Mouse (Mus musculus): Measurements from ENCODE around the gene Gm42372. TPM values are rescaled to one million over a fixed set of nuclear protein-coding genes. Genes with fewer than 3 reads are reported as not detected.

Gene Gm42372
- 0.22 and 0.24 TPM in 2 replicates for polyA plus RNA-seq (2016; fragmentation: Nextera tagmentation; extraction: Ambion mirVana)

GRCm38 (mm10) chr7:16982859-16983568 lies at the start of gene Gm42372:
TSS of gene Gm42372 (plus strand) at chr7:16983086.
- no peaks in the 10 kb centered on the region for H3K27me3 ChIP-seq (ENCODE audit: insufficient read depth, poor library complexity, severe bottlenecking)
- peaks cover 21% of the 10 kb centered on the region for H3K4me1 ChIP-seq
- 27% methylated on average over 26 of the region's 26 CpGs for WGBS
- no peak within 1 kb of the TSS for H3K27ac ChIP-seq
- H3K4me3 ChIP-seq = peak within 1 kb of the TSS; percentile 15; the same call in 1 of the 2 replicates
- DNase-seq (ENCODE audit: low spot score) = peak; percentile 88
- no peaks in the 10 kb centered on the region for H3K9me3 ChIP-seq
- no peaks in the 10 kb centered on the region for H3K36me3 ChIP-seq

GRCm38 (mm10) chr7:16937312-16937711 lies 45.6 kb upstream of the Gm42372 start:
- no peak overlapping the region for H3K4me3 ChIP-seq
- H3K27me3 ChIP-seq (ENCODE audit: insufficient read depth, poor library complexity, severe bottlenecking) = no peaks in the 10 kb centered on the region
- H3K36me3 ChIP-seq = no peaks in the 10 kb centered on the region
- H3K4me1 ChIP-seq = peaks cover 7% of the 10 kb centered on the region; the same call in 1 of the 2 replicates
- WGBS = 39% methylated on average over 4 of the region's 4 CpGs
- H3K9me3 ChIP-seq = no peaks in the 10 kb centered on the region
- no peak for DNase-seq (ENCODE audit: low spot score)
- no peak overlapping the region for H3K27ac ChIP-seq

GRCm38 (mm10) chr7:16938117-16938791 lies 44.6 kb upstream of the Gm42372 start:
- Histone ChIP-seq H3K9me3 (no peaks in the 10 kb centered on the region), H3K4me3 (no peak overlapping the region), H3K36me3 (no peaks in the 10 kb centered on the region), H3K27ac (no peak overlapping the region), H3K27me3 (ENCODE audit: insufficient read depth, poor library complexity, severe bottlenecking) (no peaks in the 10 kb centered on the region), H3K4me1 (peaks cover 7% of the 10 kb centered on the region; the same call in 1 of the 2 replicates)
- DNase-seq (ENCODE audit: low spot score) = no peak
- WGBS = 72% methylated on average over 17 of the region's 17 CpGs

- Histone ChIP-seq H3K27me3 (ENCODE audit: insufficient read depth, poor library complexity, severe bottlenecking) (peaks cover 10% of the 10 kb centered on the region), H3K27ac (peak overlapping the region; percentile 48; the same call in 1 of the 2 replicates), H3K9me3 (no peaks in the 10 kb centered on the region), H3K4me1 (peaks cover 20% of the 10 kb centered on the region), H3K36me3 (no peaks in the 10 kb centered on the region), H3K4me3 (no peak overlapping the region)
- no peak for DNase-seq (ENCODE audit: low spot score)
- 37% methylated on average over 7 of the region's 7 CpGs for WGBS
These were observed 42.6 kb upstream of the Gm42372 start for GRCm38 (mm10) chr7:16940292-16940691.

GRCm38 (mm10) chr7:16942861-16943260 lies 40.0 kb upstream of the Gm42372 start:
- H3K4me1 ChIP-seq = peaks cover 46% of the 10 kb centered on the region
- peaks cover 35% of the 10 kb centered on the region for H3K27me3 ChIP-seq (ENCODE audit: insufficient read depth, poor library complexity, severe bottlenecking)
- no peak overlapping the region for H3K27ac ChIP-seq
- H3K4me3 ChIP-seq = no peak overlapping the region
- no peaks in the 10 kb centered on the region for H3K36me3 ChIP-seq
- H3K9me3 ChIP-seq = no peaks in the 10 kb centered on the region
- no peak for DNase-seq (ENCODE audit: low spot score)
- WGBS = 69% methylated on average over 4 of the region's 4 CpGs

- DNase-seq (ENCODE audit: low spot score) = peak; percentile 94
- Histone ChIP-seq H3K9me3 (no peaks in the 10 kb centered on the region), H3K27me3 (ENCODE audit: insufficient read depth, poor library complexity, severe bottlenecking) (peaks cover 49% of the 10 kb centered on the region), H3K27ac (peak within 1 kb of the TSS; percentile 83), H3K4me3 (peak within 1 kb of the TSS; percentile 71), H3K4me1 (peaks cover 52% of the 10 kb centered on the region), H3K36me3 (no peaks in the 10 kb centered on the region)
- 16% methylated on average over 36 of the region's 36 CpGs for WGBS
These were observed 38.7 kb upstream of the Gm42372 start, which contains the start of gene Pnmal2 for GRCm38 (mm10) chr7:16944061-16944807. TSS of gene Pnmal2 (plus strand) at chr7:16944682.

GRCm38 (mm10) chr7:16944808-16945315 lies 38.0 kb upstream of the Gm42372 start:
- no peaks in the 10 kb centered on the region for H3K9me3 ChIP-seq
- under 1% methylated on average over 22 of the region's 22 CpGs for WGBS
- DNase-seq (ENCODE audit: low spot score) = no peak
- peak overlapping the region; percentile 71 for H3K4me3 ChIP-seq
- peak overlapping the region; percentile 83 for H3K27ac ChIP-seq
- peaks cover 55% of the 10 kb centered on the region for H3K27me3 ChIP-seq (ENCODE audit: insufficient read depth, poor library complexity, severe bottlenecking)
- H3K36me3 ChIP-seq = no peaks in the 10 kb centered on the region
- peaks cover 53% of the 10 kb centered on the region for H3K4me1 ChIP-seq

GRCm38 (mm10) chr7:16945419-16945818 lies 37.5 kb upstream of the Gm42372 start:
- Histone ChIP-seq H3K27me3 (ENCODE audit: insufficient read depth, poor library complexity, severe bottlenecking) (peaks cover 56% of the 10 kb centered on the region), H3K4me1 (peaks cover 53% of the 10 kb centered on the region), H3K4me3 (peak overlapping the region; percentile 71), H3K36me3 (no peaks in the 10 kb centered on the region), H3K9me3 (no peaks in the 10 kb centered on the region), H3K27ac (no peak overlapping the region)
- no peak for DNase-seq (ENCODE audit: low spot score)
- 6% methylated on average over 17 of the region's 17 CpGs for WGBS

- Histone ChIP-seq H3K4me1 (peaks cover 56% of the 10 kb centered on the region), H3K9me3 (no peaks in the 10 kb centered on the region), H3K27ac (peak overlapping the region; percentile 65; the same call in 1 of the 2 replicates), H3K36me3 (no peaks in the 10 kb centered on the region), H3K27me3 (ENCODE audit: insufficient read depth, poor library complexity, severe bottlenecking) (peaks cover 56% of the 10 kb centered on the region), H3K4me3 (peak overlapping the region; percentile 58)
- 2% methylated on average over 53 of the region's 53 CpGs for WGBS
- no peak for DNase-seq (ENCODE audit: low spot score)
These were observed 36.2 kb upstream of the Gm42372 start for GRCm38 (mm10) chr7:16946441-16947348.

- H3K36me3 ChIP-seq = no peaks in the 10 kb centered on the region
- H3K9me3 ChIP-seq = no peaks in the 10 kb centered on the region
- no peak for DNase-seq (ENCODE audit: low spot score)
- WGBS = 19% methylated on average over 21 of the region's 22 CpGs
- H3K4me1 ChIP-seq = peaks cover 56% of the 10 kb centered on the region
- peaks cover 56% of the 10 kb centered on the region for H3K27me3 ChIP-seq (ENCODE audit: insufficient read depth, poor library complexity, severe bottlenecking)
- 0 out of 2 replicates have a peak overlapping the region, but pooled peaks have one; percentile 65 for H3K27ac ChIP-seq
- peak overlapping the region; percentile 58 for H3K4me3 ChIP-seq
These were observed 35.5 kb upstream of the Gm42372 start for GRCm38 (mm10) chr7:16947349-16947895.

GRCm38 (mm10) chr7:16947959-16948361 lies 34.9 kb upstream of the Gm42372 start:
- Histone ChIP-seq H3K27me3 (ENCODE audit: insufficient read depth, poor library complexity, severe bottlenecking) (peaks cover 56% of the 10 kb centered on the region), H3K4me3 (peak overlapping the region; percentile 58), H3K9me3 (no peaks in the 10 kb centered on the region), H3K36me3 (no peaks in the 10 kb centered on the region), H3K4me1 (peaks cover 56% of the 10 kb centered on the region), H3K27ac (no peak overlapping the region)
- DNase-seq (ENCODE audit: low spot score) = no peak
- WGBS = 8% methylated on average over 4 of the region's 4 CpGs
